Mouse (Mus musculus) CD8-positive naive resting alpha-beta T cell, adult 2 months (primary cell): ENCODE results near the gene Hectd1.
A peak's percentile ranks its signal among the peaks of the same experiment; 100 is the strongest.

ENCODE experiments used
- DNase-seq, 2 experiments: peaks; one replicate each; pipeline ENCODE4 v3.0.0; 2022; ENCODE audit warnings: low read depth in 2 of 2, low spot score in 2 of 2

Gene Hectd1

GRCm38 (mm10) chr12:51706673-51707235 lies 122.6 kb downstream of the Hectd1 start:
- DNase-seq, result no peak

DNA sequence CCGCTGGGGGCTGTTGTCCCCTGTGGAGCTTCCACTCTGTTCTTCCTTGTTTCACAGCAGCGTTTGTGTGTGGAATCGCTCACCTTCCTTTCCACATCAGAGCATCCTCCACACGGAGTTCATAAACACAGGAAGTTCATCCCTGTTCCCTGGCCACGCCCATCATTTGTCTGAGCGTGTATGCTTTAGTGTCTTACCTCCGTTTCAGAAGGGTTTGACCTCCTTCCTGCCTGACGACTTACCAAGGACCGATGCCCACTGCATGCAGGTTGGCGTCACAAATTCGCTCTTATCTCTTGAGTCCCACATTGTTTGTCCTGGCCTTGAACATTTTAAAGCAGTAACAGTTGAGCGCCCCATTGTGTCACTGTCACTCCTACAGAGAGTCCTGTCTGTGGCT lies 123.6 kb downstream of the Hectd1 start:
- no peak for DNase-seq

DNA sequence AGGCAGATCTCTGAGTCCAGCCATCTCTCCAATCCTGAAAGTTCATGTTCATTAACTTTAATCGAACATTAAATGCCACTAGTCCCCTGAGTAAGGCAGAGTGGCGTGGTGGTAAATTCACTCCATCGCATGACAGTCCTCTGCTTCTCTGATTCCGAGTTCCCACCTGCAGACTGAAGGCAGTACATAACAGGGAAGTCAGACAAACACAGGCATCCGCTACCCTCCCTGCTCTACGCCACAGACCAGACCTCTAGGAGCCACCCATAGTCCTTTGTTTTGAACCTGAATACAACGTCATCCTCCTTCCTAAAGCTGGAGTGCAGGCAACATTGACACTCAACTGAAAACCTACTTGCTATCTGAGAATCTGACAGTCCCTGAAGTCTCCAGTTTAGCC lies 124.8 kb downstream of the Hectd1 start:
- no peak for DNase-seq

GRCm38 (mm10) chr12:51703859-51704258 lies 125.5 kb downstream of the Hectd1 start:
- DNase-seq, result no peak

DNA sequence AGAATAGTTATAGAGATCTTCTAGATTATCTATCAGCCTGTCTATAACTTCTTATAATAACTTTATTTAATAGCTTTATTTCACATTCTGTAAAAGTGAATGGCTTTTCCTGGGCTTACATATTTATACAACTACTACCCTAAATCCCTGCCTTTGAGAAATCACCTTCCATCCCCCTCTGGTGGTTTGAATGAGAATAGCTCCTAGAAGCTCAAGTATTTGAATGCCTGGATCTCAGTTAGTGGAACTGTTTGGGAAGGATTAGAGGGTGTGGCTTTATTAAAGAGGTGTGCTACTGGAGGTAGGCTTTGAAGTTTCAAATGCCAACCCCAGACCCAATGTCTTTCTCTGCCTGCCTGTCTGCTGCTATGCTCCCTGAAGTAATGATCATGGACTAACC lies 127.6 kb downstream of the Hectd1 start:
- peak in 1 of 2 experiments; percentile 14 for DNase-seq

DNA sequence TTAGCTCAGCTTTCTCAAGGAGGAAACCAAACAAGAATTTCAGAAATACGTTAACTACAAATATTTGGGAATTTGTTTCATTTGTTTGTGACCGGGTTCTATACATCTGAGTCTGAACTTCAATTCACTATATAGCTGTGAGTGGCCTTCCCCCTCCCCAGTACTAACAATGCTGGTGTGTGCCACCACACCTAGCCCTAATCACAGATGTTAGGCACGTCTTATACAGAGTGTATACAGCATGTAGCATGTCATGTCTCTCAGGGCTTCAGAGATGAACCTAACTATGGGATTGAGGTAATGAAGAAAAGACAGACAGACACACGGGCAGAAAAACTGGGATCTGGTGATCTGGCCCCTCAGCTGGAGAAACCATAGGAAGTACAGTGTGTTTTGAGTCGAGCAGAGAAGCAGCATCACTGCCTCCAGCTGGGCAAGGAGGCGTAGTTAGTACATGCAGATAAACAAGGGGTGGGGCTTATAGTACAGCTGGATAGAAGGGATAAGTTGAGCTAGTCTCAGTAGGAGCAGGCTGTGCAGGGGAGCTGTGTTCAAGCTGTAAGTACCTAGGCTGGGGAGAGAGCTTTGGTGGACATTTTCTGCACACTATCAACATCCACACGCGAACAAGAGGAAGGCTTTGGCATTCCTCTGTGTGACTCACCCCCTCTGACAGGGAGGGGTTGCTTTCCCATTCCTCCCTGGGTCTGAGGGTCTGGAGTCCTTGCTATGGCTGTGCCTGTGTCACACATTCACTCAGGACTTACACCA lies 129.5 kb downstream of the Hectd1 start:
- no peak for DNase-seq

DNA sequence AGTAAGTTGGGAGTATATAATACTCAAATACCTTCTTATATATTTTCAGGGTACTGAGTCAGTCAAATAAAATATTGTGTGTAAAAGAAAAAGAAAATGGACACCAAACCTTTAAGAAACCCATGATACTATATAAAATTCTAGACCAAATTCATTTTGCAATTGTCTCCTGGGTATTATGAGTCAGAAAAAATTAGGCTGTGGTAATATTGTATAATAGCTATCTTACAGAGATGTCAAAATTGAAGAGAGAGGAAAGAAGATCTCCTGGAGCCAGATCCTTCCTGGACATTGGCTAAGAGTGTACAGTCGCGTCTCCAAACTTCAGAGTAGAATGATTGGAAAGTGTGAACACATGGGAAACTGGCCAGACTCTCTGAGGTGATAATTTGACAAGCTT lies 133.2 kb downstream of the Hectd1 start:
- no peak for DNase-seq

GRCm38 (mm10) chr12:51694966-51695365 lies 134.4 kb downstream of the Hectd1 start:
- no peak for DNase-seq

- DNase-seq, result no peak
Measured at GRCm38 (mm10) chr12:51694096-51694495, 135.2 kb downstream of the Hectd1 start.
